Mouse (Mus musculus) layer of hippocampus, adult 18-20 months (tissue): ENCODE measurements around the gene Dock11. TPM values are rescaled to one million over a fixed set of nuclear protein-coding genes. Genes with fewer than 3 reads are reported as not detected.

ENCODE experiments used
- DNase-seq, 2 experiments: peaks; one replicate each; pipeline ENCODE4 v3.0.0; 2022; ENCODE audit warnings: low spot score in 2 of 2
- total RNA-seq, 2 experiments: library from RNA; stranded (reverse); gene quantifications; 2 replicates each; pipeline ENCODE4 v1.2.3; 2021

The Dock11 gene
- total RNA-seq, 2 experiments from 2014 or later: 13.6 to 14.7 TPM

GRCm38 (mm10) chrX:36088464-36089256, 200.0 kb downstream of the Dock11 start:
- DNase-seq: no peak

GRCm38 (mm10) chrX:36100883-36101282, 212.3 kb downstream of the Dock11 start:
- no peak for DNase-seq

- no peak for DNase-seq
Measured at GRCm38 (mm10) chrX:36101318-36101717, 212.7 kb downstream of the Dock11 start.

- no peak for DNase-seq
Measured at GRCm38 (mm10) chrX:36108601-36109000, 220.0 kb downstream of the Dock11 start.

GRCm38 (mm10) chrX:36111622-36112421, 223.2 kb downstream of the Dock11 start, which contains the start of gene Il13ra1:
Gene Il13ra1, plus strand, starts transcription at chrX:36112110.
- DNase-seq: peak in 1 of 2 experiments; percentile 2

GRCm38 (mm10) chrX:36112422-36112750, 223.8 kb downstream of the Dock11 start:
- DNase-seq: no peak

- no peak for DNase-seq
Measured at GRCm38 (mm10) chrX:36115171-36115570, 226.5 kb downstream of the Dock11 start.

Other genes starting within 250 kb of the Dock11 start
- gene Il13ra1, start 223.3 kb downstream of the Dock11 start, total RNA-seq: 1 to 10 TPM; 3.2 to 4.7 TPM